Mouse (Mus musculus) cerebellum, adult (tissue): ENCODE data around the gene Nat8f5.
A peak's percentile ranks its signal among the peaks of the same experiment; 100 is the strongest.
"Not testable (repeated sequence)": the region's sequence is repeated elsewhere in the genome, so short reads cannot be mapped to it uniquely, and the experiment has no call there.

ENCODE experiments used
- ATAC-seq: cut with Nextera tagmentation; 2 replicates; pipeline ENCODE4 v1.9.2; 2017; ENCODE audit warnings: mild to moderate bottlenecking, moderate library complexity, mixed read lengths; ENCODE audit not compliant: insufficient number of reproducible peaks, low FRiP score, low TSS enrichment

Gene Nat8f5

DNA sequence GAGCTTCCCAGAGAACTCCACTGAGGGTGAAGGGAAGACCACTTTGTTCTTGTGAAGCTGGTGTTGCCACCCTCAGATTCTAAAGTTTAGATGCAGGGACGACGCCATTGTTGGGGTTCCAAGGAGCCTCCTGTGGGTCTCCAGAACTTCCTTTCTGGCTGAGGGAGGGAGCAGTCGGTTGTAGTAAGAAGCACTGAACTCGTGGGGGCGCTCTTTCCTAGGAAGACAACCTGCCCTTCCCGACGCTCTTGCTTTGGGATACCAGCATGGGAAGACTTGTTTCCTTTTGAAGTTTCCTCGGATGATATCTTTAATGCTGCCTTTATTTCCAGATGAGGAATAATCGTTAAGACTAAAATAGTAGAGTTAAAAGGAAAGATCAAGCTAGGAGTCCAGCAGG lies 16.1 kb upstream of the Nat8f5 start:
- not testable (repeated sequence) for ATAC-seq

DNA sequence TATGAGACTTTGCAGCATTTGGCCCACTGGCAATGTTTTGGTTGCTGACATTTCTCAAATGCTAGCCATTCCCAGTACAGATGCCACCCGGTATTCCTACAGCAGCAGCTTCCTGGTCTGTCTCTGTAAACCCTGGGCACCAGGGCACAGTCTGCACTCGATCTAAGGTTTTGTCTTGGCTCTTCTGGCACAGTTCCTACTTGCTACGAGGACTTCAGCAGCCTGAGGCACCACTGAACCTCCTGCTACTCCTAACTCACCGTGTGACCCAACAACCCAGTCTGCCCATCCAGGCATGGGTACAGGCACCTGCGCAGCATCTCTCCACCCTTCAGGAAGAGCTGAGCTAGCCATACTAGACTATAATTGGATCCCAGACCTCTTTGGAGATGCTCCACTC lies 15.3 kb upstream of the Nat8f5 start:
- not testable (repeated sequence) for ATAC-seq

DNA sequence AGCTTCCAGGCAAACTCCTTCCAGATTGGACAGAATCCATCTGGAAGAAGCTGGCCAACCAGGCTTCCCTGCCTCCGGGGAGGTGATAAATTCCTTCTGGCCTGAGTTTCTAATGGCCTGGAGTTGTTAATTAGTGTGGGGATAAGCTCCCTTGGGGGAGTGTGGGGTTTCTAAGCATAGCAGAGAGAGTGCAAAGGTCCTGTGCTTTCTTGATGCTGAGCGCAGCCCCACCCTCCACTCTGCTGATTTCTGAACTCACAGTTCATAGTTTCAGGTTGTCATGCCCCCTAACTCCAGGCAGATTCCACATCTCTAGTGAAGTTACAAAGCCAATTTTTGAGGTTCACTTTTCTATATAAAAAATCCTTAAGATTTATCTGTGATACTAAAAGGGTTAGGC lies 14.3 kb upstream of the Nat8f5 start:
- peak; percentile 67; the same call in 1 of the 2 replicates for ATAC-seq

DNA sequence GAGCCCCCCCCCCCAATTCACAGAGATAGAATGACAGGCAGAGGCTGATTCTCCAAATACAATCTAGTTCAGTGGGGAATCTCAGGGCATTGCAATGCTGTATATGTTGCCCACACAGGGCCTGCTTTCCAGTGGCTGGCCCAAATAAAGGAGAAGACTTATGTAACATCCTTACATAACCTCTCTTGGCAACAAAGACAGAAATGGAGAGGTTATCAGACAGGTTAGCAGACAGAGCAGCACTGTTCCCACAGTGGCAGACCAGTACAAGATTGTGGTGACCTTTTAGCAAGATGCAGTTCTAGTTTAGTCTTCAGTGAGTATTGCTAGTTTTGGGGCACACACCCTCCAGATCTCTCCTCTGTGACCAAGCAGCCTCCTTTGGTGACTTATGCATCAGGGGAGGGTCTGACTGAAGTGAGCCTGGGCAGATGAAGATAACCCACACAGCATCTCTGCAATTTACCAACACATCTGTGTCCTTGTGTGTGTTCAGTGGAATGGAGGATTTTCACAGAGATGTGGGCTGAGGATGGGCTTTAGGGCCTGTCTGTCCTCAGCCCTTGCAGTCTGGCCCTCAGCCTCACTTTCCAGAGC lies 13.8 kb upstream of the Nat8f5 start:
- peak; percentile 78 for ATAC-seq

DNA sequence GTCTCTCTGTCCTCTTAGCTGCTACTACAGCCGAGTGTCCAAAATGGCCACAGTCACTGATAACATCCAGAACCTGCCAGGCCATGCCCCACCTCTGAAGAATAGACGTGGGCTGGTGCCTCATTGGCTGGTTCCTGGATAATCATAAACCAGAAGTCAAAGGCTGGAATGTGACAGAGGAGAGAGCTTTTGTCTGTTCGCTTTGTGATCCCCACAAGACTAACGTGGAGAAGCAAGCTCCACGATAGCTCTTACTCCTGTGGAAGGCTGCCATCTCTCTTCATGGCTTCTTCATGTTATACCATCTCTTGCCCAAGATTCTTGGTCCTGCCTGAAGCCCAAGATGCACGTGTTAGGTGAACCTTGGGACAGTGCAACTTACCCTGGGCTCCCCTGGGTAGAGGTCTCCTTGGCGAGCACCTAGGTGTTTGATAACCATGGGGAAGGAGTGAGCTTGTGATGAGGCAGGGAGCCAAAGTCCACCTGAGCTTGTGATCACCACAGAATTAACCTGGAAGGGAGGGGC lies 11.1 kb upstream of the Nat8f5 start, which contains the start of gene Nat8:
TSS of gene Nat8 (minus strand) at position 287 of the 526 bp plus-strand sequence.
- no peak for ATAC-seq

DNA sequence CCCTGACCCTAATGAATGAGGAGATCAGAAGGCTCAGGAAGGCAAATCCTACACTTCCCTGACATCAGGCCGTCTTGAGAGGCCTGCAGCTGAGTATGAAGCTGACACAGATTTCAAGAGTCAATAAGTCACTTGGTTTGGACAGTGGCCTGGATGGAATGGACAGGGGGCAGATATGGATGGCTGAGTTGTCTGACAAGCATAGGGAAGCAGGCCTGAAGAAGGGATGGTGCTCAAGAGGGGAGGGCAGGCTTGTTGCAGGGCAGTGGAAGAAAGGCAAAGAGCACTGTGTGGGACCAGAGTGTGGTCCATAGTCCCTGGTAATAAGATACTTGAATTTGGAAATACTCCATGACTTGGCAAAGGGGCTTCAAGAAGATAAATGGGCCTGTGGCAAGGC lies 8.7 kb upstream of the Nat8f5 start:
- ATAC-seq = no peak

DNA sequence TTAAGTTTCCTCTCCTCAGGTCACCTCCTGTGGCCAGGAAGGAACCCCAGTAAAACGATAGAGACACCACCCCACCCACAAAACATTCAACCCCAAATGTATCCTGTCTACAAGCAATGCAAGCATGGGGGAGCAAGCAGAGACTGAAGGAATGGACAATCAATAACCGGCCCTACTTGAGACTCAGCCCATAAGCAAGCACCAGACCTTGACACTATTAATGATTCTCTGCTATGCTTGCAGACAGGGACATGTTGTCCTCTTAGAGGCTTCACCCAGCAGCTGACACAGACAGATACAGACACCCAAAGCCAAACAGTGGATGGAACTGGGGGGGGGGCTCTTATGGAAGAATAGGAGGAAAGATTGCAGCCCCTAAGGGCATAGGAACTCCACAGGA lies 5.1 kb upstream of the Nat8f5 start:
- ATAC-seq = no peak

DNA sequence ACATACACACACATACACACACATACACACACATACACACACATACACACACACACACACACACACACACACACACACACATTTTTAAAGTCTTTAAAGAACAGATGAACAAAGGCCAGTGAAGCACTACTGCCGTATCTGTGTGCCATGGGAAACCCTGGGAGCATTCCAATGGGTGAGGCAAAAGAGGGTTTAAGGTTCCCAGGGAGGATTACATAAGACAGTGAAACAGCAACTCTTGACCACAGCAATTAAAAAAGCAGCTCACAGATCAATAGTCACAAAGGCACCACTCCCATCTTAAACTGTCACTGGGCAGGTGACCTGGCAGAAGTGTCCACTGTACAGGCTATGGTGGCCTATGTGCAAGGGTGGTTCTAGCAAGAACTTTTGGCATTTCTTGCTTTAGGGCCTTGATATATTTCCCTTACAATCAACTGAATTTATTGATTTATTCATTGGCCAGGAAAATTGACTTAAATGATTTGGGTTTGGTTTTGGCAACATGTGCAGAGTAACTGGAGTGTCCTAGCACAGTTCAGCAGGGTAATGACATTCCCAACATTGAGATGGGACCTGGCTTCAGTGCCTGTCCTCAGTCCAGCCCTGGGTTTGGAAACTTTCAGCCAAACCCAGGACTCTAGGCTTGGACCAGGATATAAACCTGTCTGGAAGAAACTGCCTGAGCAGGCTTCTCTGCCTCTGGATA lies 2.8 kb upstream of the Nat8f5 start:
- no peak for ATAC-seq

DNA sequence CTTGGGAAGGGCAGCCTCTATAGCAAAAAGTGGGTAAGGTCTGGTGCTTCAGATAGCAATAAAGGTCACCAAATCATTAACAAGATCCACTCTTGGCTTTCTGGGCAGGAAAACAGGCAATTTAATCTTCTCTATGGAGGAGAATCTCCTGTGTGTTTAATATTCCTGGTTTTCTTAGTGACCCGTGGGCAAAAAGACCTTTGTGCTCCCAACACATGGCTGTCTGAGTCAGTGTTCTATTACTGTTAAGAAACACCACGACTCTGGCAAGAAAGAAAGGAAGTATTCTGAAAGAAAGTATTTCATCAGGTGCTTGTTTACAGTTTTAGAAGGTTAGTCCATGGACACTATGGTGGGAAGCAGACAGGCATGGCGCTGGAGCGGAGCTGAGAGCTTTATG lies 1.5 kb upstream of the Nat8f5 start:
- ATAC-seq = no peak

DNA sequence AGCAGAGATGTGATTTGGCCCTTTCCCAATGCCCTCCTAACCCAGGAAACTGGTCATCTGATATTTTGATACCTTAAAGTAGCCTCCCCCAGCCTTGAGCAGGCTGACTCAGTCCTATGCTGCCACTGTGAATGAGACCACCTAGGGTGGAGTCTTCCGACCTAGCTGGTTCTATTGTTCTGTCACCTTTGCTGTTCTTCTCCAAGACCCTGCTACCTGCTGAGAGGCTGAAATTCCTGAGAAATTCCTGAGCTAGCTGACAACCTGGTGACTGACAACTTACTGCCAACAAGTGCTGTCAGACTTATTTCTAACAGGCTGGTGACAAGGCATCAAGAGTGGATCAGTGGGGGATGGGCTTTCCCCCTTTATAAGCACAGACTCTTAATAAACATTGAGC lies 2.4 kb downstream of the Nat8f5 start:
- no peak for ATAC-seq

DNA sequence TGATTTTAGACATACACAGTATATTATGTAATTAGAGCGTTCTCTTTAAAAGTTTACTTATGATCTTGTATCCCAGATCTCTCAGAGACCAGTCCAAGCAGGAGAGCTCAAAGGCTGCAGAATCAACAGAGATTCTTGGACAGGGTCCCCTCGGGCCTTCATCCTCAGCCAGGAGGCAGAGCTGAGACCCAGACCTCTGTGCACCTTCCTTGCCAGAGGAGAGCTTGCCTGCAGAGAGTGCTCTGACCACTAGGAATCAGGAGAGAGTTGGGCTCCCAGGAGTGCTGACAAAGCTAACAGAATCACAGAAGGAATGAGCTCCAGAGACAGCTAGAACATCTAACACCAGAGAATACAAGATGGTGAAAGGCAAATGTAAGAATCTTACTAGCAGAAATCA lies 7.4 kb downstream of the Nat8f5 start:
- ATAC-seq = no peak

DNA sequence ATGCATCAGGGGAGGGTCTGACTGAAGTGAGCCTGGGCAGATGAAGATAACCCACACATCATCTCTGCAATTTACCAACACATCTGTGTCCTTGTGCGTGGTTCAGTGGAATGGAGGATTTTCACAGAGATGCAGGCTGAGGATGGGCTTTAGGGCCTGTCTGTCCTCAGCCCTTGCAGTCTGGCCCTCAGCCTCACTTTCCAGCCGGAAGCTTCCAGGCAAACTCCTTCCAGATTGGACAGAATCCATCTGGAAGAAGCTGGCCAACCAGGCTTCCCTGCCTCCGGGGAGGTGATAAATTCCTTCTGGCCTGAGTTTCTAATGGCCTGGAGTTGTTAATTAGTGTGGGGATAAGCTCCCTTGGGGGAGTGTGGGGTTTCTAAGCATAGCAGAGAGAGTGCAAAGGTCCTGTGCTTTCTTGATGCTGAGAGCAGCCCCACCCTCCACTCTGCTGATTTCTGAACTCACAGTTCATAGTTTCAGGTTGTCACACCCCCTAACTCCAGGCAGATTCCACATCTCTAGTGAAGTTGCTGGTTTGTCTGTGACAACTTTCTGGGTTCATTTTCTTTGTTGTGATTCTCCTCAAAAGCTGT lies 9.7 kb downstream of the Nat8f5 start:
- ATAC-seq = peak; percentile 51; the same call in 1 of the 2 replicates

DNA sequence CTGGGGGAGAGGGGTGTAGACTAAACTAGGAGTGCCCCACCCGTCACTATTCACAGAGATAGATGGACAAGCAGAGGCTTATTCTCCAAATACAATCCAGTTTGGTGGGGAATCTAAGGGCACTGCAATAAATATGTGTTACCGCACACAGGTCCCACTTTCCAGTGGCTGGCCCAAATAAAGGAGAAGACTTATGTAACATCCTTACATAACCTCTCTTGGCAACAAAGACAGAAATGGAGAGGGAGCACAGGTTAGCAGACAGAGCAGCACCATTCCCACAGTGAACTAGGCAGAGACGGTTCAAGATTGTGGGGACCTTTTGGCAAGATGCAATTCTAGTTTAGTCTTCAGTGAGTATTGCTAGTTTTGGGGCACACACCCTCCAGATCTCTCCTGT lies 10.3 kb downstream of the Nat8f5 start:
- peak; percentile 80 for ATAC-seq

DNA sequence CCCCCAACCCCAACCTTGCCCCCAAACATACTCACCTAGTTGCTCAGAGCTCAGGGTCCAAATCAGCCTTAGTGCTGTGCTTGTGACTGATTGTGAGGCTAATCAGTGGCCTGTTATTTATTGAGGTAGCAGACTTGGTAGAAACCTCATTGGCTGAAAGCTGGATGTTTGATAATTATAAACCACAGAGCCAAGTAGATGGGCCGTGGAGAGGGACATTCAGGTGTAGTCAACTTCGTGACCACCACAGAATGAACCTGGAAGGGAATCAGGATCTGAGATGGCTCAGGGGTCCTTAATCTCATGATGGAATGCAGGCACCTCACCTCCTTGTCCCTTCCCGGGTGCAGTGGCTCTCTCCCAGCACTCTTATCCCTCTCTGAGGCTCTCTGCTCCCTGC lies 11.0 kb downstream of the Nat8f5 start:
- not testable (repeated sequence) for ATAC-seq

DNA sequence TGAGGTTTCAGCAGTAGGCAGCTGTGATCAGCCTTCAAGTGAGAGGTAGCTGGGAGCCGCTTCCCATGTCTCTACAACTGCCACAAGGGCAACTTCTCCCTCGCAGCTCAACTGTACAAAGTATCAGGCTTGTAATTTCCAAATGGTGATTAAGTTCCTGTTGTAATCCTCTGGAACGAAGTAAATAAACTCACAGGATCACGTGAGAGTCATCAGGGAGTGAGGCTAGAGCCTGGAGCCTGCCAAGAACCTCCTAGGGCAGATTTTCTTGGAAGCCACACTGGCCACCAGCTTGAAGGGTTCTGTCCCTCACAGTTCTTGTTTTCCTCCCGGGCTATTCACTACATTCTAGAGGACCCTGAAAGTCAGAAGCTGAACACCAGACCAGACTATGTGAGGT lies 17.6 kb downstream of the Nat8f5 start:
- ATAC-seq = not testable (repeated sequence)
